Mouse (Mus musculus) bone marrow, adult 2 months (tissue): Measurements from ENCODE around the gene Pdia5. TPM values are rescaled to one million over a fixed set of nuclear protein-coding genes. Genes with fewer than 3 reads are reported as not detected.

ENCODE experiments used
- H3K27ac ChIP-seq: fragments of 200-500 bp; 2 replicates; pipeline ENCODE4 v1.5.1; 2012; ENCODE audit warnings: low read depth, mild to moderate bottlenecking, control low read depth, inconsistent platforms, low read length; ENCODE audit not compliant: control insufficient read depth, poor library complexity, insufficient read depth
- H3K4me1 ChIP-seq: fragments of 200-500 bp; 2 replicates; pipeline ENCODE4 v1.6.1; 2011; ENCODE audit warnings: low read length; ENCODE audit not compliant: control insufficient read depth, insufficient read depth
- H3K4me3 ChIP-seq: fragments of 200-500 bp; replicated peaks from 2 replicates; pipeline ENCODE3; 2011; ENCODE audit warnings: mild to moderate bottlenecking, low read depth, low read length, control low read depth; ENCODE audit not compliant: control insufficient read depth
- CTCF ChIP-seq: fragments of 200-500 bp; IDR thresholded peaks from 2 replicates; pipeline ENCODE4 v1.5.1; 2011; ENCODE audit warnings: low read length, control low read depth; ENCODE audit not compliant: control insufficient read depth, insufficient read depth
- POLR2A ChIP-seq: fragments of 200-500 bp; IDR thresholded peaks from 2 replicates; pipeline ENCODE4 v1.6.1; 2011; ENCODE audit warnings: low read depth, mild to moderate bottlenecking, control low read depth, low read length, borderline replicate concordance; ENCODE audit not compliant: control insufficient read depth
- WGBS: fragments of 180-500 bp; shearing (Covaris S2); methylation state at CpG from one replicate; pipeline ENCODE4 v1.1.7; 2018; 5-methylcytosine and 5-hydroxymethylcytosine counted together
- polyA plus RNA-seq: library from polyadenylated mRNA; stranded (reverse); fragments of >200 nt; gene quantifications from 2 replicates; pipeline ENCODE4 v1.2.4, GENCODE M21; 2011; ENCODE audit warnings: low replicate concordance; ENCODE audit not compliant: missing spikeins, insufficient read depth, insufficient read length

Gene Pdia5
- polyA plus RNA-seq, 1 experiment, result 6.6 TPM

- Histone ChIP-seq H3K27ac (no peak overlapping the region), H3K4me1 (no peaks in the 10 kb centered on the region), H3K4me3 (no peak overlapping the region)
- WGBS, result 87% methylated on average over 7 of the region's 7 CpGs
- TF ChIP-seq CTCF (no peak), POLR2A (no peak)
Observed at GRCm38 (mm10) chr16:35462955-35463354, 27.7 kb downstream of the Pdia5 start.

GRCm38 (mm10) chr16:35459584-35459983, 31.1 kb downstream of the Pdia5 start:
- Histone ChIP-seq H3K27ac (no peak overlapping the region), H3K4me3 (no peak overlapping the region), H3K4me1 (no peaks in the 10 kb centered on the region)
- WGBS, result 86% methylated on average over 7 of the region's 7 CpGs
- TF ChIP-seq CTCF (no peak), POLR2A (no peak)

DNA sequence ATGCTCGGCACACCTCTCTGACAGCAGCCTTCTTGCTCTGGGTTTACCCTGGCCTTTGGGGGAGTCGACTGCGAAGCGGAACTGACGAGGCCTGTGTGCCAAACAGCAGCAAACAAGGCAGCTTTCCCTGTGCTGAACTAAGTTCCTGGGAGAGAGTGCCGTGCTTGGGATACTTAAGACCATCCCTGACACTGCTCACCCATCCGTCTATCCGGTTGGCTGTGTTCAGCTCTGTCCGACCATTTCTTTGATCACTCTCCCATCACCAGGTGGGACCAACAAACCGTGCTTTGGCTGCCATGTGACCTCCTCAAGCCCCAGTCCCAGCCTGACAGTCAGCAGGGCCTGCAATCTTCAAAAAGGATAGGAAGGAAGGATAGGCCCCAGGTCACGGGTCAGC, 32.4 kb downstream of the Pdia5 start:
- Histone ChIP-seq H3K27ac (no peak overlapping the region), H3K4me1 (no peaks in the 10 kb centered on the region), H3K4me3 (no peak overlapping the region)
- no peak for TF ChIP-seq CTCF
- no peak for TF ChIP-seq POLR2A
- 82% methylated on average over 11 of the region's 11 CpGs for WGBS

GRCm38 (mm10) chr16:35457488-35457887, 33.2 kb downstream of the Pdia5 start:
- 86% methylated on average over 8 of the region's 8 CpGs for WGBS
- no peaks in the 10 kb centered on the region for H3K4me1 ChIP-seq
- no peak overlapping the region for H3K4me3 ChIP-seq
- TF ChIP-seq POLR2A (no peak), CTCF (no peak)
- no peak overlapping the region for H3K27ac ChIP-seq

GRCm38 (mm10) chr16:35457011-35457419, 33.7 kb downstream of the Pdia5 start:
- Histone ChIP-seq H3K4me1 (no peaks in the 10 kb centered on the region), H3K27ac (no peak overlapping the region), H3K4me3 (no peak overlapping the region)
- no peak for TF ChIP-seq POLR2A
- TF ChIP-seq CTCF, result no peak
- 84% methylated on average over 7 of the region's 7 CpGs for WGBS

- WGBS, result 81% methylated on average over 9 of the region's 9 CpGs
- Histone ChIP-seq H3K27ac (no peak overlapping the region), H3K4me3 (no peak overlapping the region), H3K4me1 (no peaks in the 10 kb centered on the region)
- TF ChIP-seq POLR2A (no peak), CTCF (no peak)
Observed at GRCm38 (mm10) chr16:35456305-35456704, 34.4 kb downstream of the Pdia5 start.

- Histone ChIP-seq H3K27ac (no peak overlapping the region), H3K4me1 (no peaks in the 10 kb centered on the region), H3K4me3 (no peak overlapping the region)
- TF ChIP-seq CTCF (no peak), POLR2A (no peak)
- 82% methylated on average over 10 of the region's 10 CpGs for WGBS
Observed at GRCm38 (mm10) chr16:35455822-35456221, 34.9 kb downstream of the Pdia5 start.

DNA sequence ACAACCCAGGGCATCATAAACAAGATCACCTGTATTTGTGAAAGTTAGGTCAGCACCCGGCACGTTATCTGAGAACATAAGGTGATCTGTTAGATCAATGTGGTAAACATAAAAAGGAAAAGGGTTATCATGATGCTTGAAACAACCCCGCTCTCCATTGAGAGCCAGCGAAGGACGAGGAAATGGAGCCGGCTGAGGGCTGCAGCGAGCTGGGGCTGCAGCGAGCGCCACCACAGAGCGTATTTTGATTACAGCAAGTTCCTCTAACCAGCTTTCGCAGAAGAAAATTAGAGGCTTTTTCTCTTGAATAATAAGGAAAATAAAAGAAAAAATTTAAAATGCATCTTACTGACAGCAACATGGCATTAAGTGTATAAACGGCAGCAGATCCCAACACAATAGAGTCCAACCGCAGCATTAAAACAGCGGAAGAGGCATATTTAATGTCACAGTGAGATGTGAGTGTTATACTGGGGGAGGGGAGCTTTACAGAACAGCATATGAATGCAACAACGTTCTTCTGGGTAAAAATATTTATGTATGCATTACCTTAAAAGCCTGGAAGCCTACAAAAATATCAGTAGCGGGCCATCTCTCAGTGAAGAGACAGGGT, 40.5 kb downstream of the Pdia5 start:
- Histone ChIP-seq H3K4me3 (no peak overlapping the region), H3K4me1 (no peaks in the 10 kb centered on the region), H3K27ac (no peak overlapping the region)
- 92% methylated on average over 16 of the region's 16 CpGs for WGBS
- TF ChIP-seq POLR2A, result no peak
- TF ChIP-seq CTCF, result no peak

DNA sequence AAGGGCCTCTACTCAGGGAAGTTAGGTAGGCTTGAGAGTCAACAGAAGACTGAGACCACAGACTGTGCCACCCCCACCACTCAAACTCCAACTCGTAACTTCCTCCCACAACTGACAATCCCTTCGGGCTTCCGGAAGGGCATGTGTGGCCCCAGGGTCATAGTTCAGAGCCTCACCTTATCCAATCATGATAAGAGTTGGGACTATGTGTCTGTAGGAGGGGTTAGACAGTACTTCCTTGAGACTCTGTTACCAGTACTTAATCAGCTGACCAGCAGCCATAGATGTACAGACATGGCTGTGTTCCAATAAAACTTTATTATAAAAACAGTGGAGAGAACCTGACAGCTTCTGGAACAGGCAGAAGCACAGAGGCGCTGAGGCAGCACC, 48.7 kb downstream of the Pdia5 start:
- Histone ChIP-seq H3K4me3 (no peak overlapping the region), H3K27ac (no peak overlapping the region), H3K4me1 (no peaks in the 10 kb centered on the region)
- WGBS, result 87% methylated on average over 4 of the region's 4 CpGs
- no peak for TF ChIP-seq POLR2A
- TF ChIP-seq CTCF, result no peak
